Mouse (Mus musculus) telencephalon, adult 2 months (tissue): ENCODE data around the gene Cd209b.

ENCODE experiments used
- DNase-seq: peaks from one replicate; pipeline ENCODE4 v3.0.0-alpha.2; 2011; ENCODE audit warnings: low read depth, low spot score

Gene Cd209b

GRCm38 (mm10) chr8:3926744-3927143 lies at the start of gene Cd209b:
Gene Cd209b (minus strand): TSS chr8:3926844.
- no peak for DNase-seq

GRCm38 (mm10) chr8:3956037-3956436 lies 29.4 kb upstream of the Cd209b start:
- DNase-seq: no peak

- no peak for DNase-seq
Observed at GRCm38 (mm10) chr8:3954646-3955045, 28.0 kb upstream of the Cd209b start, which contains the start of gene Cd209c. Gene Cd209c (minus strand): TSS chr8:3954746.

- DNase-seq: no peak
Observed at GRCm38 (mm10) chr8:3940023-3940422, 13.4 kb upstream of the Cd209b start.

GRCm38 (mm10) chr8:3878455-3878854 lies 48.2 kb downstream of the Cd209b start, which contains the start of gene Cd209d:
Gene Cd209d (minus strand): TSS chr8:3878555.
- no peak for DNase-seq

- DNase-seq: no peak
Observed at GRCm38 (mm10) chr8:3876121-3876520, 50.5 kb downstream of the Cd209b start.
